Mouse (Mus musculus): ENCODE results near the gene Ar.

Gene Ar

DNA sequence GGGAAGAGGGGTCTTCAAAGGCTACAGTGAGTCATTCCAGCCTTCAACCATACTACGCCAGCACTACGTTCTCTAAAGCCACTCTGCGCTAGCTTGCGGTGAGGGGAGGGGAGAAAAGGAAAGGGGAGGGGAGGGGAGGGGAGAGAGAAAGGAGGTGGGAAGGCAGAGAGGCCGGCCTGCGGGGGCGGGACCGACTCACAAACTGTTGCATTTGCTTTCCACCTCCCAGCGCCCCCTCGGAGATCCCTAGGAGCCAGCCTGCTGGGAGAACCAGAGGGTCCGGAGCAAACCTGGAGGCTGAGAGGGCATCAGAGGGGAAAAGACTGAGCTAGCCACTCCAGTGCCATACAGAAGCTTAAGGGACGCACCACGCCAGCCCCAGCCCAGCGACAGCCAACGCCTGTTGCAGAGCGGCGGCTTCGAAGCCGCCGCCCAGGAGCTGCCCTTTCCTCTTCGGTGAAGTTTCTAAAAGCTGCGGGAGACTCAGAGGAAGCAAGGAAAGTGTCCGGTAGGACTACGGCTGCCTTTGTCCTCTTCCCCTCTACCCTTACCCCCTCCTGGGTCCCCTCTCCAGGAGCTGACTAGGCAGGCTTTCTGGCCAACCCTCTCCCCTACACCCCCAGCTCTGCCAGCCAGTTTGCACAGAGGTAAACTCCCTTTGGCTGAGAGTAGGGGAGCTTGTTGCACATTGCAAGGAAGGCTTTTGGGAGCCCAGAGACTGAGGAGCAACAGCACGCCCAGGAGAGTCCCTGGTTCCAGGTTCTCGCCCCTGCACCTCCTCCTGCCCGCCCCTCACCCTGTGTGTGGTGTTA, at the start of gene Ar:
TSS of gene Ar (plus strand) at position 239 of the 812 bp plus-strand sequence.
- no peak for DNase-seq

GRCm38 (mm10) chrX:98149724-98150392, 1.3 kb downstream of the Ar start:
- no peak for DNase-seq

- no peak for DNase-seq
Observed at GRCm38 (mm10) chrX:98150393-98151119, 2.0 kb downstream of the Ar start.

- DNase-seq = no peak
Observed at GRCm38 (mm10) chrX:98189759-98190158, 41.2 kb downstream of the Ar start.

GRCm38 (mm10) chrX:98205766-98206165, 57.2 kb downstream of the Ar start:
- no peak for DNase-seq

DNA sequence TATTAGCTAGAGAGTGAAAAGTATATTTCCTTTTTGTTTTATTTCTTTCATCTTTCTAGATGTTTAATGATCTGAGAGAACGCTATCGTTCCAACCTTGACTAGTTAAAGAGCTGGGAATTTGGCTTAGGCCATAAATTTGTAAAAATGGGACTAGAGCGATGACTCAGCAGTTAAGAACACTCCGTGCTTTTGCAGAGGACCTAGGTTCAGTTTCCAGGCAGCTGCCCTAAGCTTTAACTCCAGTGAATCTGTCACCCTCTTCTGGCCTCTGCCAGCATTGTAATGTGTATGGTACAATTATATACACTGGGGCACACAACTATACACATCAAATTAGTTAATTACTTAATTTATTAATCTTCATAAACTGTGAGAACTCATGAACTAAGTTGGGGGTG, 58.6 kb downstream of the Ar start:
- no peak for DNase-seq

DNA sequence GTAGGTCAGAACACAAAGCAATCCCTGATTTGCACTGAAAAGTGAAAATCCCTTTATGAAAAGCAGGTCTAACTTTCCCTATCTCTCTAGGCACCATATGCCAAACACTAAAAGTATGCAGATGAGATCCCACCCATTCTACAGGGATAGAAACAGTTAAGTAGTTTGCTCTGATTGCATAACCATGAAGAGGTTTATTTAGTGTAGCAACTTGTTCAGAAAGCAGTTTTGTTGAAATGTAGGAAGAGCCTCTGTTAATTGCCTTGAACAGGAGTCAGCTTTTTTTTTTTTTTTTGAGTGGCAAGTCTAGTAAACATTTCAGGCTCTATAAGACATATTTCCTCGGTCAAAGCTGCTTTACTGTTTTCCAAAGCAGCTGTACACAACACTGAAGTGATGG, 67.5 kb downstream of the Ar start:
- DNase-seq = no peak

GRCm38 (mm10) chrX:98239011-98239410, 90.4 kb downstream of the Ar start:
- DNase-seq = no peak

- no peak for DNase-seq
Observed at GRCm38 (mm10) chrX:98245108-98245507, 96.5 kb downstream of the Ar start.

DNA sequence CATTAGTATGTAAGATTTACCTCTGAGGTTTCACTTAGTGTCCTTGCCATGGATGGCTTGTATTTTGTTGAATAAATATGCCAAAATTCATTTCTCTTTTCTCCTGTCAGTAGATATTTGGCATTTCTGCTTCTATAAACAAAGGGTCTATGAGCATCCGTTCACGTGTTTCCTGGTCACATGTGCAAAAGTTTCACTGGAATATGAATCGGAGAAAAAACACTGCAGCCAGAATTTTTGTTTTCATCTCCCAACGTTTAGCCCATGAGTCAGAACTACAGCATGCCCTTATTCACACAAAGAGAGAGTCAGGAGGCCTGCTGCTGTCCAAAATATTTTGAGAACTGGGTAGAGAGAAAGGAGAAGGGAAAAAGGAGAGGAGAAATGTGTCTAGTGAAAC, 99.8 kb downstream of the Ar start:
- no peak for DNase-seq

GRCm38 (mm10) chrX:98259620-98260019, 111.1 kb downstream of the Ar start:
- DNase-seq = no peak

DNA sequence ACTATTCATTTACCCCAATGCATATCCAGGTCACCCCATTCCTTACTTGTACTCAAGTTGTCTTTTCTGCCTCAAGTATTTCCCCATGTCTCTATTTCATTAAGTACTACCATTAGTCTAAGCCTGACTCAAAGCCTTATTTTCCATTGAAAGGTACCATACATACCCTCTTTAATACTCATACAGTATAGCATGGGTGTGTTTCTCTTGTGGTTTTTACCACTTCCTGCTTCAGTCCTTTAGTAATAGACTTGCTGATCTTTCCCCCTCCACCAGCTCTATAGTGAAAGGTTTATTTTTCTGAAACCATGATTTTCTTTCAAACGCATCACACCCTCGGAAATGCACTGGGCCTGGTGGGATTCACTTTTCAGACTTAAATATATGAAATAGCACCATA, 117.2 kb downstream of the Ar start:
- DNase-seq = no peak

- no peak for DNase-seq
Observed at GRCm38 (mm10) chrX:98271361-98271760, 122.8 kb downstream of the Ar start.

DNA sequence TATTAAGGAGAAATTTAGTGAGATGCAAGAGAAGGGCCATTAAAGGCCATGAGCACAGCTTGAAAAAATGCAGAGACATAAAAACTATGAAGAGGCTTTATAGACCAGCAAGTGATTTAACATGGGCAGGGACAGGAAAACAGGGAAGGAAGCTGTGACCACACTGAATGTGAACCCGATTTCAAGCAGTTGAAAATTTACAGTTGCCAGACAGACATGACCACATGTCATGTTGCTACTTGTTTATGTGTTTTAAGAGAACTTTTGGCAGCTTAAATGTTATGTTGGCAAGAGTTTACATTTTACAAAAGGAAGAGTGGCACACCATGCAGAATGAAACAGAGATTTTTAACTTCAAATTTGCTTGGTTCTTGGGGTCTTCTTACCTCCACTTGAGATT, 143.2 kb downstream of the Ar start:
- DNase-seq = no peak

- no peak for DNase-seq
Observed at GRCm38 (mm10) chrX:98300685-98301084, 152.1 kb downstream of the Ar start.

DNA sequence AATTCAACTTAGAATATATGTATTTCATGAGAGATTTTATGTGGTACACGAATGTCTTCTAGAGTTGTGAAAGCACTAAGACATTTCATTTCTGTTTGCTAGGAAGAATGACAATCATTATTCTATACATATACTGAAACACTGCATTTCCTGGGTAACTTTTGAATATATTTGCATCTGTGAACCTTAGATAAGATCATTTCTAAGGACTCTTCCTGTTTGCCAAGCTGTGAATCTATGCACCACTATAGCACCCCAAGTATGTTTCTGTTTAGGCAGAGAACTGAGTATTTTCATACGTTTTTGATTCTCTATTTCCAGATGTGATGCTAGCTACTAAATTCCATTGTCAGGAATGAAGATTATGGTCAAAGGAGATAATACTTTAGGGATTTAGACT, 153.4 kb downstream of the Ar start:
- DNase-seq = no peak

- DNase-seq = no peak
Observed at GRCm38 (mm10) chrX:98315961-98316360, 167.4 kb downstream of the Ar start.

DNA sequence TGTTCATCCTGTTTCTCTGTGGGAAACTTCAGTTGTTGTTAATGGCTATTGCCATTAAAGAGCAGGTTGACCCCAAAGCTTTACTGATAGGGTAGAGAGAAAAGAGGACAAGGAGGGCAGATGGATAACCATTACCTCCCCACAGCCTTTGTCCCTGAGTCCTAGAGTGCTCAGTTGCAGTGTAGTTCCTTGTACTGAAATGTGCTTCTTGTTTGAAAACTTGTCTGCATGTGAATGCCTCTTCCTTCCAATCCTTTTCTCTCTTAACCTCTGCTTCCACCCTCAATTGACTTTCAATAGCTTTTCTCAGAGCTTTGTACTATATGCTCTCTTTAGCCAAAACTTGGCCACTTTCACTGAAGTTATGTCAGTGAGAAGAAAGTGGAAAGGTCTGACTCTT, 168.9 kb downstream of the Ar start:
- no peak for DNase-seq

DNA sequence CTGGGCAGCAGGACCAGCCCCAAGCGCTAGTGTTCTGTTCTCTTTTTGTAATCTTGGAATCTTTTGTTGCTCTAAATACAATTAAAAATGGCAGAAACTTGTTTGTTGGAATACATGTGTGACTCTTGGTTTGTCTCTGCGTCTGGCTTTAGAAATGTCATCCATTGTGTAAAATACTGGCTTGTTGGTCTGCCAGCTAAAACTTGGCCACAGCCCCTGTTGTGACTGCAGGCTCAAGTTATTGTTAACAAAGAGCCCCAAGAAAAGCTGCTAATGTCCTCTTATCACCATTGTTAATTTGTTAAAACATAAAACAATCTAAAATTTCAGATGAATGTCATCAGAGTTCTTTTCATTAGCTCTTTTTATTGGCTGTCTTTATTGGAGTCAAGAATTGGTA, 174.5 kb downstream of the Ar start:
- no peak for DNase-seq

GRCm38 (mm10) chrX:98347481-98347880, 198.9 kb downstream of the Ar start:
- DNase-seq = peak in 1 of 2 experiments; percentile 2

DNA sequence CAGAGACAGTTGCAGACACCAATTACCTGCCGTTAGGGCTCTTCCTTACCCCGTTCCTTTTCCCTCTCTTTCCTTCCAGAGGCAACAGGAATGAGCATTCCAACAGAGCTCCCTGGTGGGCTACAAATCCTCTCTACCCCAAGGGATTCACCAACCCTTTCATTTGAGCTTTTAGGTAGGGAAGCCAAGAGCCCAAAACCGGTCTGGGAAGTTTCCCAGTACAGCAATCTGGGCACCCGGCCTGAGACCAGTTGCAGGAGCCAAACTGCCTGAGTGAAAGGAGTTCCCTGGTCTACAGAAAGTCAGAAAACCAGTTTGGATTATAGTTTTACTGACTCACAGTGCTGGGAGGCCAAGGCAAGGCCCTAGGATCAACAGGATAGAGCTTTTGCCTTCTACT, 199.5 kb downstream of the Ar start:
- peak in 1 of 2 experiments; percentile 4 for DNase-seq

Data from cerebellum, adult 18-20 months (tissue).